Mouse (Mus musculus) hindbrain, postnatal 0 days (tissue): ENCODE results near the gene Fzr1. TPM values are rescaled to one million over a fixed set of nuclear protein-coding genes. Genes with fewer than 3 reads are reported as not detected.

Source experiments
- ATAC-seq: fragments of 200-750 bp; cut with Nextera tagmentation; 2 replicates; pipeline ENCODE4 v1.8.0; 2017; ENCODE audit warnings: mild to moderate bottlenecking, moderate TSS enrichment, moderate library complexity
- DNase-seq: peaks from one replicate; pipeline ENCODE4 v3.0.0-alpha.2; 2015; ENCODE audit warnings: low spot score
- H3K27ac ChIP-seq: fragments of 300-500 bp; sonication (generic); 2 replicates; pipeline ENCODE4 v1.5.1; 2014; ENCODE audit warnings: mild to moderate bottlenecking
- H3K27me3 ChIP-seq: fragments of 300-500 bp; sonication (generic); 2 replicates; pipeline ENCODE4 v1.6.1; 2014; ENCODE audit warnings: low read length, mixed read lengths; ENCODE audit not compliant: insufficient read depth
- H3K36me3 ChIP-seq: fragments of 300-500 bp; sonication (generic); 2 replicates; pipeline ENCODE4 v1.6.1; 2014; ENCODE audit warnings: low read length, mixed read lengths; ENCODE audit not compliant: insufficient read depth
- H3K4me1 ChIP-seq: fragments of 300-500 bp; sonication (generic); 2 replicates; pipeline ENCODE4 v1.6.1; 2014; ENCODE audit warnings: antibody characterized with exemption, low read length, mixed read lengths; ENCODE audit not compliant: insufficient read depth
- H3K4me2 ChIP-seq: fragments of 300-500 bp; sonication (generic); 2 replicates; pipeline ENCODE4 v1.6.1; 2014; ENCODE audit warnings: low read depth, mild to moderate bottlenecking, low read length, moderate library complexity, mixed read lengths
- H3K4me3 ChIP-seq: fragments of 300-500 bp; sonication (generic); 2 replicates; pipeline ENCODE4 v1.5.1; 2014; ENCODE audit warnings: low read length
- H3K9ac ChIP-seq: fragments of 300-500 bp; sonication (generic); replicated peaks from 2 replicates; pipeline ENCODE4 v1.6.1; 2014; ENCODE audit warnings: mild to moderate bottlenecking, low read length, moderate library complexity, mixed read lengths
- H3K9me3 ChIP-seq: fragments of 300-500 bp; sonication (generic); 2 replicates; pipeline ENCODE4 v1.6.1; 2016; ENCODE audit warnings: low read length, mixed read lengths
- CTCF ChIP-seq: IDR thresholded peaks from 2 replicates; pipeline ENCODE4 v1.5.1; 2016; ENCODE audit warnings: antibody characterized with exemption, control low read depth, low read depth
- WGBS: fragments of 180-500 bp; shearing (Covaris S2); extraction: QIAGEN DNeasy Blood & Tissue Kit; methylation state at CpG from one replicate; pipeline ENCODE4 v1.1.7; 2014; 5-methylcytosine and 5-hydroxymethylcytosine counted together
- polyA plus RNA-seq: library from polyadenylated mRNA; unstranded; fragments of >200 nt; fragmentation: Nextera tagmentation; extraction: Ambion mirVana; gene quantifications from 2 replicates; pipeline ENCODE4 v1.2.1, GENCODE M21; 2015
- total RNA-seq: library from RNA; depleted of rRNA; stranded (reverse); fragments of >200 nt; gene quantifications from 2 replicates; pipeline ENCODE4 v1.2.3, GENCODE M21; 2014

Fzr1 gene
- total and polyA plus RNA-seq, 2 experiments from 2014 or later: 106 to 134 TPM

DNA sequence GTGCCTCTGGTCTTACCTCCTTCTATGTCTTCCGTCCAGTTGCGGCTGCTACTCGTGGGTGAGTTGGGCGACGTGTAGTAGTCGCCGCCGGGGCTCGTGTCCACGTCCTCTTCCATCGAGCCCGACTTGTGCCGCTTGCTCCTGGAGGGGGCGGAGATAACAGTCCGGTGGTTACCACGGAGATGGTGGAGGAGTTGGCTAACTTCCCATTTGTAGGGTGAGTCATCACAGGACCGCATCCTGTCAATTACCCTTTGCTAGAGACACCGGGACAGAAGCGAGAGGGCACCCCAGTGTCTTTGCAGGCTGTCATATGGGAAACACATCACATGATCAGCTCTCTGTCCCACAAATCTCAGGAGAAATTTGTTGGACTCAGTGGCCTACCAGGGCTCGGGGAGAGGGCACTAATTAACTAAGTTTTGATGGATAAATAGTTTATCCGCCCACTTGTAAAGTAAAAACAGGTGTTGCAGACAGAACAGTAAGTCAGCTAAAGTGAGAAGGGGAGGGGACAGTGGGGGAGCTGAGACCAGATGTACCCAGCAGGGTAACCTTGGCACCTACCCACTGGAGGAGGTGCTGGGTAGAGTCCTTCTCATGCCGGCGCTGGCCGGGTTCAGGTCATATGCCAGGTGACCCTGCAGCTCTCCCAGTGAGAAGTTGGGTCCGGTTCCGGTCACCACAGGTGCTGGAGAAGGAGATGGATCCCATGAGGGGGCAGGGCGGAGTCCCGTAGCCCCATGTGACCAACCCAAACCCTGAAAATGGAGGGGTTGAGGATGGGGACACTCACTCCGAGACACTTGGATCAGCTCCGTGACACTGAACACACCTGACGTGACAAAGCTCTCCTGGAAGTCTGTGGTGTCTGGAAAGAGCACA, 29.5 kb upstream of the Fzr1 start:
- WGBS: 26% methylated on average over 31 of the region's 31 CpGs
- Histone ChIP-seq H3K27ac (no peak overlapping the region; the same call in 1 of the 2 replicates), H3K4me3 (no peak overlapping the region), H3K36me3 (peaks cover 24% of the 10 kb centered on the region), H3K4me1 (peaks cover 27% of the 10 kb centered on the region), H3K27me3 (no peaks in the 10 kb centered on the region), H3K4me2 (peak overlapping the region; percentile 43), H3K9ac (no peak overlapping the region), H3K9me3 (no peaks in the 10 kb centered on the region)
- TF ChIP-seq CTCF: no peak
- peak; percentile 87 for DNase-seq
- ATAC-seq: peak; percentile 13; the same call in 1 of the 2 replicates

DNA sequence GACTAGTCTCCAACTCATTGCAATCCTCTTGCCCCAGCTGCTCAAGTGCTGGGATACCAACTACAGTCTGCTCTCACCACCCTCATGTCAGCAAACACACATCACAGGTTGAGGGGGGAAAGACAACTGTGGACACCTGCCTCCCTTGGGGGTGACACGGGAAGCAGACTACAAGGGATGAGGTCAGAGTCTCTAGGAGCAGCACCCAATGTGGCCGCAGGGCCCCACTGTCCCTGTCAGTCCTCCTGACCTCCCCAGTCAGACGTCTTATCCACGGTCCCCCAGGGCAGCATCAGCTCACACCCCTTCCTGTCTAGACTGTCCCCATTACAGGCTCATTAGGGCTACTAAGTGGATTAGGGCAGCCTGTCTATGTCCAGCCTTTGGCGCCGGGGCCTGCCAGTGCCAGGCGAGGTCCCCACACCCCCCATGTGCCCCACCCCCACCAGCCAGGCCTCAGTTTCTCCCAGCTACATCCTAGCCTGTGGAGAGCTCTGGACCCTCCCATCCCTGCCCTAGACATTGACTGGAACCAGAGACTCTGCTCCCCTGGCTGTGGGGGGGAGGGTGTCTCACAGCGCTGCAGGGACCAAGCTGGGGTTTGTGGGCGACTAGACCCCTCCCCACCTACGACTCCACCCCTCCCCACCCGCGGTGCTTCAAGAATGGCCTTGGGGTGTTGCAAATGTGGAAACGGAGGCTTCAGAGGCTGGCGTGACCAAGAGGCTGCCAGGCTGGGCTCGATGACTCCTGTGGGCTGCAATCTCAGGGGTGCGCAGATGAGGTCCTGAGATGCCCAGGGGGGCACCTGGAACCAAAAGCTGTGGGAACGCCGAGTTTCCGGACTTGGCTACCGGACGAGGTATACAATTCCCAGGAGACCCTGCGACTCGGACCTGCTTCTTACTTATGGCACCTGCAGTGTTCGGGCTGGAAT, 28.5 kb upstream of the Fzr1 start:
- 32% methylated on average over 24 of the region's 24 CpGs for WGBS
- peaks cover 32% of the 10 kb centered on the region for H3K4me1 ChIP-seq
- DNase-seq (no peak), ATAC-seq (no peak)
- H3K9ac ChIP-seq: no peak overlapping the region
- no peaks in the 10 kb centered on the region for H3K27me3 ChIP-seq
- no peak for TF ChIP-seq CTCF
- peak overlapping the region; percentile 43 for H3K4me2 ChIP-seq
- H3K4me3 ChIP-seq: no peak overlapping the region
- H3K27ac ChIP-seq: no peak overlapping the region
- no peaks in the 10 kb centered on the region for H3K9me3 ChIP-seq
- H3K36me3 ChIP-seq: peaks cover 24% of the 10 kb centered on the region

DNA sequence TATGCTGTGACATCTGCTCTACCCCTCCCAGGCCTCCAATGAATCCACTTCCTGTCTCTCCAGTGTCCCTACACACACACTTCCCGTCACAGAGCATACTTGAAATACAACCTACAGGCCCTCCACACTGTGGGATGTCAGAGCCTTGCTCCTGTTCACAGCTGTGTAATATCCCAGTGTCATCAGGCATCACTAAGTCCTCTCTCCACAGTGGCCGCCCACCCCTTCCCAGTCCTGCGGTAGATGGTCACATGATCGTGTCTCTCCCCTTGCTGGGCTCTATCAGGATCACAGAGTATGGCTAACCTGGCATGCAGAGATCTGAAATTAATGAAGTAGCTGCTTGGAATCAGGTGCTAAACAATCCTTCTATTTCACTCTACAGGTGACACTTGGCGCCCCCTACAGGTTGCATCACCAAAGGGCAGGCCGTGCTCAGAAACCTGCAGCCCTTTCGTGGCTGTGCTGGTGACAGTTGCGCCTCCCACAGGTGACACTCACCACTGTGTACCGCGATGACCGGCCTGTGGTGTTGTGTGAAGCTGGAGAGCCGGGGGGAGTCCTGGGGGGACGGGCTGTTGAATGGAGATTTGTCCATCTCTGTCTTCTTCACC, 27.4 kb upstream of the Fzr1 start:
- Histone ChIP-seq H3K4me1 (peaks cover 31% of the 10 kb centered on the region), H3K9me3 (no peaks in the 10 kb centered on the region), H3K27me3 (no peaks in the 10 kb centered on the region), H3K4me2 (no peak overlapping the region), H3K4me3 (no peak overlapping the region), H3K9ac (no peak overlapping the region), H3K36me3 (peaks cover 24% of the 10 kb centered on the region), H3K27ac (no peak overlapping the region)
- DNase-seq (peak; percentile 69), ATAC-seq (no peak)
- peak; percentile 78 for TF ChIP-seq CTCF
- 44% methylated on average over 13 of the region's 13 CpGs for WGBS

DNA sequence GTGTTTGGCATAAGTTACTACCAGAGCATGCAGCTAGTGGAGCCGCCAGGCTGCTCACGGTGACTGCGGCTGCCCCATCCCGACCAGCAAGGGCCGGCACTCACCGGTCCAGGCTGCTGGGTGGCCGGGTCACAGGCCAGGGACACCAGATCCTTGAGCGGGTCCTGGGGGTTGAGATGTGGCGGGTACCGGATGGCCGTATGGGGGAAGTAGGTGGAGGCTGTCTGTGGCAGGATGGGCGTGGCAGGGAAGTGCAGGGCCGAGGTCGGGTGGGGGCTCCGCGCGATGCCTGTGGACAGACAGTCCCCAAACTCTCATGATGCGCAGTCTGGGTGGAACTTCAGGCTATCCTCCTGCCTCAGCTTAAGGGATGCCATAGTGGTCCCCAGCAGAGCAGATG, 26.4 kb upstream of the Fzr1 start:
- Histone ChIP-seq H3K9ac (no peak overlapping the region), H3K36me3 (peaks cover 30% of the 10 kb centered on the region), H3K4me1 (peaks cover 31% of the 10 kb centered on the region), H3K27me3 (no peaks in the 10 kb centered on the region), H3K27ac (no peak overlapping the region), H3K4me3 (no peak overlapping the region), H3K9me3 (no peaks in the 10 kb centered on the region), H3K4me2 (no peak overlapping the region)
- 75% methylated on average over 18 of the region's 18 CpGs for WGBS
- no peak for TF ChIP-seq CTCF
- ATAC-seq: no peak
- no peak for DNase-seq

DNA sequence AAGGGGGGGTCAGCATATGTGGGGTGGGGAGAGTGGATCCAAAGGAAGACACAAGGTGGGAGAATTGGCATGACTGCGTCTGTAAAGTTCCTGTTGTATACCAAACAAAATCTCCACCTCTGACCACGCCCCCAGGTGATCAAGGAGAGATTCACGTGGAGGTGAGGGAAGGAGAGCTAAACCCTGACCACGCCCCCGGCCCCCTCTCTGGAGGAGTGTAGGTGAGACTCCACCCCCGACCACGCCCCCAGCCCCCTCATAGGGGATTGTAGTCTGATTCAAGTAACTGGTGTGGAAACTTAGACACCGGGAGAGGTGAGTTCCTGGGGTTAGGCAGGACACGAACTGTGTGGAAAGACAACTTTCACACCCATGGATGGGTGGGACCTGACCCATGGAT, 25.8 kb upstream of the Fzr1 start:
- H3K4me2 ChIP-seq: no peak overlapping the region
- DNase-seq (no peak), ATAC-seq (no peak)
- no peak overlapping the region for H3K9ac ChIP-seq
- no peak overlapping the region for H3K27ac ChIP-seq
- no peak overlapping the region for H3K4me3 ChIP-seq
- TF ChIP-seq CTCF: no peak
- peaks cover 31% of the 10 kb centered on the region for H3K4me1 ChIP-seq
- H3K36me3 ChIP-seq: peaks cover 35% of the 10 kb centered on the region
- H3K9me3 ChIP-seq: no peaks in the 10 kb centered on the region
- 37% methylated on average over 9 of the region's 9 CpGs for WGBS
- no peaks in the 10 kb centered on the region for H3K27me3 ChIP-seq

DNA sequence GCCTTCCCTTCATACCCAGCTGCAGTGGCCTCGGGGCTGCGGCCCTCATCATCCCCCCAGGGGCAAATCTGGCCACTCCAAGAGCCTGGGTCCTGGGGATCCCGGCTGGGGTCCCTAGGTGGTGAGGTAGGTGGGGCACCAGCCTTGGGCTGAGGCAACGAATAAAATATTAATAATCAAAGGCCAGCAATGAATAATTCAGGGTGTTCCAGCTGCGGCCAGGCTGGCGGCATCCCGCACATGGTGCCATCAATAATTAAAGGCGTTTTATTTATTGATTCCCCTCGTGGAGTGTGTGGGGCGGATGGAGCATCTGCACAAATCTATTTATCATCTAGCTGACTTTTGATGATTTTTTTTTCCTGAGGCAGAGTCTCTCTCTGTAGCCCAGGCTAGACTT, 25.2 kb upstream of the Fzr1 start:
- H3K9ac ChIP-seq: no peak overlapping the region
- H3K27ac ChIP-seq: no peak overlapping the region
- no peak overlapping the region for H3K4me2 ChIP-seq
- no peak overlapping the region for H3K4me3 ChIP-seq
- TF ChIP-seq CTCF: no peak
- ATAC-seq (no peak), DNase-seq (no peak)
- H3K4me1 ChIP-seq: peaks cover 31% of the 10 kb centered on the region
- no peaks in the 10 kb centered on the region for H3K27me3 ChIP-seq
- WGBS: 50% methylated on average over 10 of the region's 10 CpGs
- H3K9me3 ChIP-seq: no peaks in the 10 kb centered on the region
- H3K36me3 ChIP-seq: peaks cover 35% of the 10 kb centered on the region
